Mouse (Mus musculus) liver, embryonic 16.5 days (tissue): ENCODE data around the gene Ffar4. TPM values are rescaled to one million over a fixed set of nuclear protein-coding genes. Genes with fewer than 3 reads are reported as not detected.

Experiments
- ATAC-seq: fragments of 200-750 bp; cut with Nextera tagmentation; 2 replicates; pipeline ENCODE4 v1.8.0; 2017; ENCODE audit warnings: low read depth, mild to moderate bottlenecking, moderate number of reproducible peaks, moderate library complexity
- H3K27ac ChIP-seq: fragments of 300-500 bp; sonication (generic); 2 replicates; pipeline ENCODE4 v1.5.1; 2014; ENCODE audit warnings: mild to moderate bottlenecking, low read length
- H3K27me3 ChIP-seq: fragments of 300-500 bp; sonication (generic); 2 replicates; pipeline ENCODE4 v1.6.1; 2014; ENCODE audit warnings: low read depth, low read length, mixed read lengths; ENCODE audit not compliant: control insufficient read depth, insufficient read depth
- H3K36me3 ChIP-seq: fragments of 300-500 bp; sonication (generic); 2 replicates; pipeline ENCODE4 v1.6.1; 2014; ENCODE audit warnings: mild to moderate bottlenecking; ENCODE audit not compliant: control insufficient read depth, insufficient read depth
- H3K4me1 ChIP-seq: fragments of 300-500 bp; sonication (generic); 2 replicates; pipeline ENCODE4 v1.6.1; 2014; ENCODE audit warnings: low read depth, low read length, mixed read lengths; ENCODE audit not compliant: control insufficient read depth
- H3K4me2 ChIP-seq: fragments of 300-500 bp; sonication (generic); 2 replicates; pipeline ENCODE4 v1.6.1; 2014; ENCODE audit warnings: low read depth, low read length, mixed read lengths
- H3K4me3 ChIP-seq: fragments of 300-500 bp; sonication (generic); 2 replicates; pipeline ENCODE4 v1.5.1; 2014; ENCODE audit warnings: low read depth, mild to moderate bottlenecking, low read length
- H3K9ac ChIP-seq: fragments of 300-500 bp; sonication (generic); 2 replicates; pipeline ENCODE4 v1.6.1; 2014; ENCODE audit warnings: low read depth, low read length
- H3K9me3 ChIP-seq: fragments of 300-500 bp; sonication (generic); replicated peaks from 2 replicates; pipeline ENCODE4 v1.6.1; 2016; ENCODE audit warnings: low read length; ENCODE audit not compliant: control insufficient read depth
- WGBS: fragments of 180-500 bp; shearing (Covaris S2); extraction: QIAGEN DNeasy Blood & Tissue Kit; methylation state at CpG from one replicate; pipeline ENCODE4 v1.1.7; 2014; ENCODE audit not compliant: insufficient replicate concordance; 5-methylcytosine and 5-hydroxymethylcytosine counted together
- polyA plus RNA-seq: library from polyadenylated mRNA; unstranded; fragments of >200 nt; fragmentation: Nextera tagmentation; extraction: Ambion mirVana; gene quantifications from 2 replicates; pipeline ENCODE4 v1.2.1, GENCODE M21; 2015

Gene Ffar4
- polyA plus RNA-seq, result 0.27 TPM in 2 replicates

DNA sequence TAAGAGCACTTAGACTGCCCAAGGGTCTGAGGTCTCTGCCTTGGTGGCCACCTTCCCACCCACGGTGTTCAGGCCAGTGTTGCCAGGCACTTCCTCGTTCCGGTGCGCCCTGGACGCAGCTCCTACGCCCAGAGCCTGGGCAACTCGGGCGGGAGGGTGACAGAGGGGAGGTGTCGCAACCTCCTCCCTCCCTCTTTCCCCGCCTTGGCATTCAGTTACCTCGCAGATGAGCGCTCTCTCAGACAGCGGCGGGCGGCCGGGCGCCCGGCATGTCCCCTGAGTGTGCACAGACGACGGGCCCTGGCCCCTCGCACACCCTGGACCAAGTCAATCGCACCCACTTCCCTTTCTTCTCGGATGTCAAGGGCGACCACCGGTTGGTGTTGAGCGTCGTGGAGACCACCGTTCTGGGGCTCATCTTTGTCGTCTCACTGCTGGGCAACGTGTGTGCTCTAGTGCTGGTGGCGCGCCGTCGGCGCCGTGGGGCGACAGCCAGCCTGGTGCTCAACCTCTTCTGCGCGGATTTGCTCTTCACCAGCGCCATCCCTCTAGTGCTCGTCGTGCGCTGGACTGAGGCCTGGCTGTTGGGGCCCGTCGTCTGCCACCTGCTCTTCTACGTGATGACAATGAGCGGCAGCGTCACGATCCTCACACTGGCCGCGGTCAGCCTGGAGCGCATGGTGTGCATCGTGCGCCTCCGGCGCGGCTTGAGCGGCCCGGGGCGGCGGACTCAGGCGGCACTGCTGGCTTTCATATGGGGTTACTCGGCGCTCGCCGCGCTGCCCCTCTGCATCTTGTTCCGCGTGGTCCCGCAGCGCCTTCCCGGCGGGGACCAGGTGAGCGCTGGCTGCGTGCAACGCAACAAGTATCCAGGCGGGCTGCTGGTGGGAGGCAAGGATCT, at the start of gene Ffar4:
Gene Ffar4, plus strand, starts transcription at position 214 of the 901 bp plus-strand sequence.
- H3K27ac ChIP-seq, result no peak within 1 kb of the TSS
- peak within 1 kb of the TSS; percentile 30 for H3K4me3 ChIP-seq
- H3K36me3 ChIP-seq, result no peaks in the 10 kb centered on the region
- no peak within 1 kb of the TSS for H3K9ac ChIP-seq
- peak within 1 kb of the TSS; percentile 47 for H3K4me2 ChIP-seq
- no peaks in the 10 kb centered on the region for H3K4me1 ChIP-seq
- H3K9me3 ChIP-seq, result no peaks in the 10 kb centered on the region
- under 1% methylated on average over 77 of the region's 77 CpGs for WGBS
- peaks cover 32% of the 10 kb centered on the region for H3K27me3 ChIP-seq
- ATAC-seq, result peak; percentile 41; the same call in 1 of the 2 replicates

DNA sequence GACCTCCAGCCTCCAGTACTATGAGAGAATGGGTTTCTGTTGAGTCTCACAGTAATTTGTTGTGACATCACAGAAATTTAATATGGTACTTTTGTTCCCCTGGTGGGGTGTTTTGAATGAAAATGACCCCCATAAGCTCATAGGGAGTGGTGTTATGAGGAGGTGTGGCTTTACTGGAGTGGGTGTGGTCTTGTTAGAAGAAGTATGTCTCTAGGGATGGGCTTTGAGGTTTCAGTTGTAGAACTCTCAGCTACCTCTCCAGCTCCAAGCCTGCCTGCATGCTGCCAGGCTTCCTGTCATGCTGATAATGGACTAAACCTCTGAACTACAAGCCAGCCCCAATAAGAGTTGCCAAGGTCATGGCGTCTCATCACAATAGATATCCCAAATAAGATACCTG, 47.2 kb upstream of the Ffar4 start:
- H3K4me2 ChIP-seq, result no peak overlapping the region
- H3K9me3 ChIP-seq, result no peaks in the 10 kb centered on the region
- ATAC-seq, result no peak
- H3K4me3 ChIP-seq, result no peak overlapping the region
- WGBS, result 59% methylated on average over 1 of the region's 1 CpGs
- no peak overlapping the region for H3K9ac ChIP-seq
- H3K36me3 ChIP-seq, result no peaks in the 10 kb centered on the region
- H3K27me3 ChIP-seq, result peaks cover 2% of the 10 kb centered on the region; the same call in 1 of the 2 replicates
- H3K4me1 ChIP-seq, result no peaks in the 10 kb centered on the region; the same call in 1 of the 2 replicates
- H3K27ac ChIP-seq, result no peak overlapping the region

GRCm38 (mm10) chr19:38053227-38054041, 43.4 kb upstream of the Ffar4 start:
- Histone ChIP-seq H3K27me3 (peaks cover 5% of the 10 kb centered on the region; the same call in 1 of the 2 replicates), H3K27ac (no peak overlapping the region), H3K36me3 (no peaks in the 10 kb centered on the region; the same call in 1 of the 2 replicates), H3K4me3 (peak overlapping the region; percentile 66), H3K9ac (no peak overlapping the region), H3K4me2 (peak overlapping the region; percentile 56), H3K9me3 (no peaks in the 10 kb centered on the region), H3K4me1 (no peaks in the 10 kb centered on the region; the same call in 1 of the 2 replicates)
- 16% methylated on average over 8 of the region's 8 CpGs for WGBS
- no peak for ATAC-seq

GRCm38 (mm10) chr19:38054149-38054719, 42.6 kb upstream of the Ffar4 start:
- Histone ChIP-seq H3K36me3 (no peaks in the 10 kb centered on the region; the same call in 1 of the 2 replicates), H3K4me1 (no peaks in the 10 kb centered on the region; the same call in 1 of the 2 replicates), H3K27me3 (peaks cover 5% of the 10 kb centered on the region; the same call in 1 of the 2 replicates), H3K4me3 (peak overlapping the region; percentile 66), H3K9me3 (no peaks in the 10 kb centered on the region), H3K27ac (no peak overlapping the region), H3K4me2 (peak overlapping the region; percentile 56), H3K9ac (no peak overlapping the region)
- ATAC-seq, result peak; percentile 74
- WGBS, result 2% methylated on average over 23 of the region's 23 CpGs

GRCm38 (mm10) chr19:38054720-38055192, 42.1 kb upstream of the Ffar4 start, which contains the start of gene Cep55:
TSS of gene Cep55 (plus strand) at chr19:38055011.
- Histone ChIP-seq H3K9ac (peak within 1 kb of the TSS; percentile 57), H3K4me3 (peak within 1 kb of the TSS; percentile 66), H3K36me3 (no peaks in the 10 kb centered on the region; the same call in 1 of the 2 replicates), H3K27me3 (peaks cover 5% of the 10 kb centered on the region; the same call in 1 of the 2 replicates), H3K27ac (no peak within 1 kb of the TSS), H3K4me1 (no peaks in the 10 kb centered on the region; the same call in 1 of the 2 replicates), H3K4me2 (peak within 1 kb of the TSS; percentile 56), H3K9me3 (no peaks in the 10 kb centered on the region)
- under 1% methylated on average over 36 of the region's 36 CpGs for WGBS
- ATAC-seq, result peak; percentile 88

GRCm38 (mm10) chr19:38055798-38056197, 41.1 kb upstream of the Ffar4 start:
- H3K4me1 ChIP-seq, result no peaks in the 10 kb centered on the region; the same call in 1 of the 2 replicates
- H3K9me3 ChIP-seq, result no peaks in the 10 kb centered on the region
- H3K27me3 ChIP-seq, result peaks cover 5% of the 10 kb centered on the region; the same call in 1 of the 2 replicates
- no peak overlapping the region for H3K27ac ChIP-seq
- H3K36me3 ChIP-seq, result no peaks in the 10 kb centered on the region; the same call in 1 of the 2 replicates
- ATAC-seq, result no peak
- H3K4me2 ChIP-seq, result peak overlapping the region; percentile 56
- 10% methylated on average over 6 of the region's 6 CpGs for WGBS
- H3K9ac ChIP-seq, result no peak overlapping the region
- peak overlapping the region; percentile 66 for H3K4me3 ChIP-seq

- H3K9ac ChIP-seq, result no peak overlapping the region
- 39% methylated on average over 3 of the region's 3 CpGs for WGBS
- peaks cover 5% of the 10 kb centered on the region; the same call in 1 of the 2 replicates for H3K27me3 ChIP-seq
- no peak overlapping the region for H3K4me3 ChIP-seq
- H3K4me2 ChIP-seq, result no peak overlapping the region
- no peaks in the 10 kb centered on the region for H3K9me3 ChIP-seq
- H3K4me1 ChIP-seq, result no peaks in the 10 kb centered on the region; the same call in 1 of the 2 replicates
- H3K27ac ChIP-seq, result no peak overlapping the region
- no peak for ATAC-seq
- no peaks in the 10 kb centered on the region; the same call in 1 of the 2 replicates for H3K36me3 ChIP-seq
These were observed 40.6 kb upstream of the Ffar4 start for GRCm38 (mm10) chr19:38056276-38056675.

- Histone ChIP-seq H3K9me3 (no peaks in the 10 kb centered on the region), H3K9ac (no peak overlapping the region), H3K4me2 (no peak overlapping the region), H3K27ac (no peak overlapping the region), H3K4me3 (no peak overlapping the region), H3K4me1 (no peaks in the 10 kb centered on the region; the same call in 1 of the 2 replicates), H3K36me3 (no peaks in the 10 kb centered on the region; the same call in 1 of the 2 replicates), H3K27me3 (peaks cover 5% of the 10 kb centered on the region; the same call in 1 of the 2 replicates)
- WGBS, result 66% methylated on average over 8 of the region's 8 CpGs
- ATAC-seq, result no peak
These were observed 39.9 kb upstream of the Ffar4 start for GRCm38 (mm10) chr19:38056931-38057330.
